Mouse (Mus musculus): ENCODE measurements around the gene Serpina3k.
"Not testable (repeated sequence)": the region's sequence is repeated elsewhere in the genome, so short reads cannot be mapped to it uniquely, and the experiment has no call there.

The Serpina3k gene

DNA sequence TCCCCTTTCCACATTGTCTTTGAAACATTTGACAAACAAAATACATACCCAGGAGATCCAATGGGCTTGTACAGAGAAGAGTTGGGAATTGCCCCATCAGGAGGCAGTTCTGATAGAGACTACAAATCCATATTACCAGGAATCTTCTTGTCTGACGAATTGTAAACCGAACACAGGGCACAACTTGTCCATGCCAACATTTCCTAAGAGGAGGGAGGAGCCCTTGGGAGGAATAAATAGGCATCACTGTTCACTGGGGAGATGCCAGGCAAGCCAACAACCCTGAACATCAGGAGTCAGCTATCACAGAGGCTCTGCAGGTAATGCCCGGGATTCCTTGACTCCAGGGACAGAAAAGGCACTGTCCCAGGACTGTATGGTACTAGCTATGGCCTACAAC, at the start of gene Serpina3k, which contains the start of gene Serpina3m:
Gene Serpina3k, plus strand, starts transcription at position 261 of the 400 bp plus-strand sequence.
Gene Serpina3m, plus strand, starts transcription at position 261 of the 400 bp plus-strand sequence.
- H3K27me3 ChIP-seq (ENCODE audit: control insufficient read depth, insufficient read depth, low read length, poor library complexity, severe bottlenecking); DNase-seq (ENCODE audit: low read depth, low spot score); H3K36me3 ChIP-seq (ENCODE audit: control insufficient read depth, insufficient read depth, low read length, poor library complexity, severe bottlenecking): not testable (repeated sequence)

GRCm38 (mm10) chr12:104289872-104290271, 48.4 kb upstream of the Serpina3k start:
- H3K27me3 ChIP-seq (ENCODE audit: control insufficient read depth, insufficient read depth, low read length, poor library complexity, severe bottlenecking): no peaks in the 10 kb centered on the region
- DNase-seq (ENCODE audit: low read depth, low spot score): no peak

DNA sequence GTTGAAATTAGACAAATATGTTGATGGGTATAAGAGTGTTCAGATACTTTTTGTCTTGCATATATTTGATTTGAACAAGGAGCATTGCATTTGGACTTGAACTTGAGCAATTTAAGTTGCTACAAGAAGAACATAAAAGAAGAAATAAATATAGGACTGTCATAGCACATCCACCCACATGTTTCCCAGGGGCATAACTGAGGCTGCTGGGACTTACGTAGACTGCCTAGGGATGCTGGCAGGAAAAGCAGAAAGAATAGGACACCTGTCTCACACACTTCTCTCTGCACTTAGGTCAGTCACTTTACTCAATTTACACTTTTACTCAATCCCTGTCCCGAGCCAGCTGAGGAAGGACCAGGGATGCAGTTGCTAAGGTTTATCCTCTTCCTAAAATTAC, 44.3 kb upstream of the Serpina3k start:
- Histone ChIP-seq H3K27me3 (ENCODE audit: control insufficient read depth, insufficient read depth, low read length, poor library complexity, severe bottlenecking) (no peaks in the 10 kb centered on the region), H3K36me3 (ENCODE audit: control insufficient read depth, insufficient read depth, low read length, poor library complexity, severe bottlenecking) (no peaks in the 10 kb centered on the region)
- DNase-seq (ENCODE audit: low read depth, low spot score): no peak

More at GRCm38 (mm10) chr12:104289872-104290271, 48.4 kb upstream of the Serpina3k start:
- no peaks in the 10 kb centered on the region for H3K36me3 ChIP-seq (ENCODE audit: control insufficient read depth, insufficient read depth, low read length, poor library complexity, severe bottlenecking)

GRCm38 (mm10) chr12:104298049-104298448, 40.2 kb upstream of the Serpina3k start:
- DNase-seq (ENCODE audit: low read depth, low spot score): no peak
- H3K27me3 ChIP-seq (ENCODE audit: control insufficient read depth, insufficient read depth, low read length, poor library complexity, severe bottlenecking): no peaks in the 10 kb centered on the region
- H3K36me3 ChIP-seq (ENCODE audit: control insufficient read depth, insufficient read depth, low read length, poor library complexity, severe bottlenecking): no peaks in the 10 kb centered on the region

DNA sequence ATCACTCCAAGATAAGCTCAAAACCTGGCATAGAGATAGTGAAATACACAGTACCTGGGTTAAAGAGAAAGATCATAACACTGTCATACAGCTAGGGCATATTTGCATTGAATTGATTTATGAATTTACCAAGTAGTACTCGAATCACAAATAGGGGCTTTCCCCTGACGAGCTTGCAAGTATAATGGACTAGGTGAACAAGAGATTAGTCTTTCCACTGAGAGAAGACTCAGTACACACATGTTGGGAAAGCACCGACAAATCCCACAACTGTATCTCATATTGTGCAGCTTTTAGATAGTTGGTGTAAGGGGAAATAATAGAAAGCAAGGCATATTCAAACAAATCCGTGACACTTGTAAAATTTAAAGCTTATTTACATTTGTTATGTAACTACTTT, 32.3 kb upstream of the Serpina3k start:
- no peaks in the 10 kb centered on the region for H3K27me3 ChIP-seq (ENCODE audit: control insufficient read depth, insufficient read depth, low read length, poor library complexity, severe bottlenecking)
- H3K36me3 ChIP-seq (ENCODE audit: control insufficient read depth, insufficient read depth, low read length, poor library complexity, severe bottlenecking): no peaks in the 10 kb centered on the region
- DNase-seq (ENCODE audit: low read depth, low spot score): no peak

DNA sequence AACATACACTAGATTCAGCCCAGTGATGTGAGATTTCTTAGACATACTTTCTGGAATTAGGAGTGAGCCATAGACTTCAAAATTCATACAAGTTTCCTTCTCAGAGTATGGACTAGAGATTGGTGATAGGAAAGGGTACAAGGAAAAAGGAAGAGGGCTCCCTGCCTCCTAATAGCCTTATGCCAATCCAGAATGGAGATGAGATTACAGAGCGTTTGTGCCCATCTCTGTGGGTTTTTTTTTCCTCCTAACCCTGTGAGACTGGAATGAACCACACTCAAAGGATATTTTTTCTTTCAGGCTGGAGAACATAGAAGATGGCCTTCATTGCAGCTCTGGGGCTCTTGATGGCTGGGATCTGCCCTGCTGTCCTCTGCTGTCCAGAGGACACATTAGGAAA, 24.0 kb upstream of the Serpina3k start, which contains the start of gene Serpina3j:
Gene Serpina3j, plus strand, starts transcription at position 301 of the 400 bp plus-strand sequence.
- no peak for DNase-seq (ENCODE audit: low read depth, low spot score)
- Histone ChIP-seq H3K36me3 (ENCODE audit: control insufficient read depth, insufficient read depth, low read length, poor library complexity, severe bottlenecking) (no peaks in the 10 kb centered on the region), H3K27me3 (ENCODE audit: control insufficient read depth, insufficient read depth, low read length, poor library complexity, severe bottlenecking) (no peaks in the 10 kb centered on the region)

DNA sequence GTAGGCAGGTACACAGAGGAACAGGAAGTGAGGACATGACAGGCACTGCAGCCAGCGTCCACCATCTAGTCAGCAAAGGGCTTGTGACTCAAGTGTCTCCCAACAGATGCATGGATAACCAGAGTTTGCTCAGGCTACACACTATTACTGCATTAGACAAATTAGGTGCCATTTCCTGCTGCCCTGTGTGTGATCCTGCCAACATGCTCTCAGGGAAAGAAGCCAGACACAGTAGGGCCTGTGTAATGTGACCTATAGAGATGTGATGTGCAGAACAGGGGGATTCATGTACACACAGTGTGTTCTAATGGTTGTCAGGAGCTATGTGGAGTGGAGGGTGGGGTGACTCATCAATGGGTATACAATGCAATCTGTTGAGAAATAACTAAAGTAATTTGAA, 15.8 kb upstream of the Serpina3k start:
- H3K27me3 ChIP-seq (ENCODE audit: control insufficient read depth, insufficient read depth, low read length, poor library complexity, severe bottlenecking): no peaks in the 10 kb centered on the region
- H3K36me3 ChIP-seq (ENCODE audit: control insufficient read depth, insufficient read depth, low read length, poor library complexity, severe bottlenecking): no peaks in the 10 kb centered on the region
- DNase-seq (ENCODE audit: low read depth, low spot score): no peak

- DNase-seq (ENCODE audit: low read depth, low spot score): no peak
- Histone ChIP-seq H3K27me3 (ENCODE audit: control insufficient read depth, insufficient read depth, low read length, poor library complexity, severe bottlenecking) (no peaks in the 10 kb centered on the region), H3K36me3 (ENCODE audit: control insufficient read depth, insufficient read depth, low read length, poor library complexity, severe bottlenecking) (no peaks in the 10 kb centered on the region)
Observed at GRCm38 (mm10) chr12:104331701-104332100, 6.6 kb upstream of the Serpina3k start.

DNA sequence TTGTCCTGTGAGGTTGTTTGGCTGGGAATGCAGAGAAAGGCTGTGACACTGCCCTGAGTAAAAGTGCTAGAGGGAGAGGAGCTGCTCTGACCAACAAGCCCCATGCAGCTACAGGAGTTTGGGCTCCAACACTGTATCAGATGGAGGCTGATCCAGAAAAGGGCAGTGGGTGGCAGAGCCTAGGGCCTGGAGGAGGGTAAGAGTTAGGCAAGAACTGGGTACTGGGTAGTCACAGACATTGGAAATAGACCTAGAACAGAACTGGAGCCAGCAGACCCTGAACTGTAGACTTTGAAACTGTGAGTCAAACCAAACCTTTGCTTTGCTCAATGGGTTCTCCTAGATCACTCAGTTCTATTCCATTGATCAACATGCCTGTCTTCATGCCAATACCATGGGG, 1.4 kb upstream of the Serpina3k start:
- H3K36me3 ChIP-seq (ENCODE audit: control insufficient read depth, insufficient read depth, low read length, poor library complexity, severe bottlenecking); H3K27me3 ChIP-seq (ENCODE audit: control insufficient read depth, insufficient read depth, low read length, poor library complexity, severe bottlenecking); DNase-seq (ENCODE audit: low read depth, low spot score): not testable (repeated sequence)

DNA sequence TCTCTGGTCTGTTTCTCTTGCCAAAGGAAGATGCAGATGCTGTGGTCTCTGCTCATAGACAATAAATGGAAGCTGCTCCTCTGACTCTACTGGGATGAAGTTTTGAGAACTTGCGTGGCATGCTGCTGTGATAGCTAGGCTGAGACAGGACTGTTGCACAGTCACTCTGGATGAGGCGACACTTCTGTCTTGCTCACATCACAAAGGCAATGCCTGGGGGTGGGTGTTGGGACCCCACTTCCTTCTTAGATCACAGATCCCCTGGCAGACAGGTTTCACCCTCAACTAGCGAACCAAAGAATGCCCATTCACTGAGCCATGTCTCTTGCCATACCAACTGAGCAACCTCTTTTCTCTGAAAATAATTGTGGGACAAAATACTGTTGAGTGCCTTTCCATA, 419 bp downstream of the Serpina3k start:
- Histone ChIP-seq H3K36me3 (ENCODE audit: control insufficient read depth, insufficient read depth, low read length, poor library complexity, severe bottlenecking) (no peaks in the 10 kb centered on the region), H3K27me3 (ENCODE audit: control insufficient read depth, insufficient read depth, low read length, poor library complexity, severe bottlenecking) (no peaks in the 10 kb centered on the region)
- no peak for DNase-seq (ENCODE audit: low read depth, low spot score)

GRCm38 (mm10) chr12:104342489-104342888, 4.2 kb downstream of the Serpina3k start:
- not testable (repeated sequence) for H3K27me3 ChIP-seq (ENCODE audit: control insufficient read depth, insufficient read depth, low read length, poor library complexity, severe bottlenecking); DNase-seq (ENCODE audit: low read depth, low spot score); H3K36me3 ChIP-seq (ENCODE audit: control insufficient read depth, insufficient read depth, low read length, poor library complexity, severe bottlenecking)

GRCm38 (mm10) chr12:104345181-104345580, 6.9 kb downstream of the Serpina3k start:
- DNase-seq (ENCODE audit: low read depth, low spot score): no peak
- Histone ChIP-seq H3K27me3 (ENCODE audit: control insufficient read depth, insufficient read depth, low read length, poor library complexity, severe bottlenecking) (no peaks in the 10 kb centered on the region), H3K36me3 (ENCODE audit: control insufficient read depth, insufficient read depth, low read length, poor library complexity, severe bottlenecking) (no peaks in the 10 kb centered on the region)

DNA sequence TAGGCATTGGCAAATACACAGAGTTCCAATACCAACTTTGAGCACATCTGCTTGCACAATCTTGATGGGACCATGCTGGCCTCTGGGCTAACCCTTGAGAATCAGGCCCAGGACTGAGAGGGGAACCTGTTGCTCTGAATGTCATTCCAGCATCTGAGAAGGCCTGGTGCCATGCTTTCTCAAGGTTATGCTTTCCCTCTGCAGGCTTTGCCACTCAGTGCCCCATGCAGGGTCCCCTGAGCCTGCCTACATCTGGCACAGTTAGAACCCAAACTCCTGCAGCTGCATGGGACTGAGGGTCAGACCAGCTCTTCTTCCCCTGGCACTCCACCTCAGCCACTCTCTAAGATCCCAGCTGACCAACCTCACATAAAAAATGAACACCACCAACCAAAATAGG, 7.4 kb downstream of the Serpina3k start:
- DNase-seq (ENCODE audit: low read depth, low spot score): no peak
- no peaks in the 10 kb centered on the region for H3K27me3 ChIP-seq (ENCODE audit: control insufficient read depth, insufficient read depth, low read length, poor library complexity, severe bottlenecking)

DNA sequence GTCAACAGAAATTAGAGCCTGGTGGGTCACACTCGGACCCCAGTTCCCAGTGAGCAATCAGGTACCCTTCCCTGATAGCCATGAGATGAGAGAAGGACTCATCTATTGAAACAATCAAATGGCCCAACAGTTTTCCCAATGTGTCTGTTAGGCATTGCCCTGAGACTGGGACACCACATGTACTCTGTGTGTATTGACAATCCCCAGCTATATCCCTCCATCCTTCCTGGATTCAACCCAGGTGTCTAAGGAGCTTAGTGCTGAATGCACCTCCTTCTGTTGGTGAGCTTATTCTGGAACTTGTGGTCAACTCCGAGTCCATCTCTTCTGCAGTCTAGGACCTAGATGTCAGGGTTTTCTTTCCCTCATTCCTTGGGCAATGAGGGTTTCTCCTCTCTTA, 8.8 kb downstream of the Serpina3k start:
- no peaks in the 10 kb centered on the region for H3K27me3 ChIP-seq (ENCODE audit: control insufficient read depth, insufficient read depth, low read length, poor library complexity, severe bottlenecking)
- H3K36me3 ChIP-seq (ENCODE audit: control insufficient read depth, insufficient read depth, low read length, poor library complexity, severe bottlenecking): no peaks in the 10 kb centered on the region
- DNase-seq (ENCODE audit: low read depth, low spot score): no peak

More for the DNA sequence above, 7.4 kb downstream of the Serpina3k start:
- H3K36me3 ChIP-seq (ENCODE audit: control insufficient read depth, insufficient read depth, low read length, poor library complexity, severe bottlenecking): no peaks in the 10 kb centered on the region

- not testable (repeated sequence) for H3K27me3 ChIP-seq (ENCODE audit: control insufficient read depth, insufficient read depth, low read length, poor library complexity, severe bottlenecking); DNase-seq (ENCODE audit: low read depth, low spot score); H3K36me3 ChIP-seq (ENCODE audit: control insufficient read depth, insufficient read depth, low read length, poor library complexity, severe bottlenecking)
Observed at GRCm38 (mm10) chr12:104351812-104352211, 13.5 kb downstream of the Serpina3k start.

DNA sequence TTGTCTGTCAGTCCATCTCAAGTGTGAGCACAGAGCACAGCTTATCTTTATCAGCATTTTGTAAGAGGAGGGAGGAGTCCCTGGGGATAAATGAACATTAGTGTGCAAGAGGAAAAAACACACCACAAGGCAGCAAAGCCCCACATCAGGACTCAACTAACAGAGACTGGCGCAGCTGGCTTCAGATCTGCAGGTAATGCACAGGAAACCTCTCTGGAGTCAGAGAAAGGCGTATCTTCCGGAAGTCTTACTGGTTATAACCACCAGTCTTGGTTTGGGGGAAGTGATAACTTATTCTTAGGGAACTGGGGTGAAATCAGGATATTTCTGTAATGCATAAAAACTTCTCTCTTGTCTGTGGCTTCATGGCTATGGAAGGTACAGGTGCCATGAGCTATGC, 17.7 kb downstream of the Serpina3k start:
- no peak for DNase-seq (ENCODE audit: low read depth, low spot score)
- Histone ChIP-seq H3K36me3 (ENCODE audit: control insufficient read depth, insufficient read depth, low read length, poor library complexity, severe bottlenecking) (no peaks in the 10 kb centered on the region), H3K27me3 (ENCODE audit: control insufficient read depth, insufficient read depth, low read length, poor library complexity, severe bottlenecking) (no peaks in the 10 kb centered on the region)
